Mouse (Mus musculus): ENCODE results near the gene Myrip.

DNA sequence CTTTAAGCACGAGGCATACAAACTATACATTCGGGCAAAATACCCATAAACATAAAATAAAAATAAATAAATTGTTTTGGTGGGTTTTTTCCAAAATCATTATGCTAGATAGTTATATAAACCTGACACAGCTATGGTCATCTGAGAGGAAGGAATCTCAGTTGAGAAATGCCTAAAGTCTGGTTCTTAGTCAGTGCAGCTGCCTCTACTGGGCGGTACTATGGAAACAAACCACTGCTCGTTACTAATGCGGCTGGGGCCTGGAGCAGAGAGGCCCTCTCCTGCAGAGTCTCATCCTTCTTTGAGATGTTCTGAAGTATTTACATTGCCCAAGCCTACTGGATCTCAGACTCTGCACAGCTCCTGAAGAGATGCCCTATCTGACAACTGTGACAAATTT lies 70.3 kb downstream of the Myrip start:
- TF ChIP-seq POLR2A (IDR thresholded peaks at IDR 0.05; ENCODE audit: borderline replicate concordance, extremely low read depth, insufficient read depth, insufficient read length, poor library complexity, severe bottlenecking): no peak
- no peak for TF ChIP-seq CTCF (IDR thresholded peaks at IDR 0.05; ENCODE audit: borderline replicate concordance, extremely low read depth, insufficient read depth, insufficient read length)

All from brain, embryonic 14.5 days (tissue).